Mouse (Mus musculus) liver (tissue): ENCODE data around the gene Nfam1.
"Not testable (repeated sequence)": the region's sequence is repeated elsewhere in the genome, so short reads cannot be mapped to it uniquely, and the experiment has no call there.

Source experiments
- DNase-seq: peaks from one replicate; pipeline ENCODE4 v3.0.0-alpha.2; 2020; ENCODE audit warnings: mixed read lengths

The Nfam1 gene

DNA sequence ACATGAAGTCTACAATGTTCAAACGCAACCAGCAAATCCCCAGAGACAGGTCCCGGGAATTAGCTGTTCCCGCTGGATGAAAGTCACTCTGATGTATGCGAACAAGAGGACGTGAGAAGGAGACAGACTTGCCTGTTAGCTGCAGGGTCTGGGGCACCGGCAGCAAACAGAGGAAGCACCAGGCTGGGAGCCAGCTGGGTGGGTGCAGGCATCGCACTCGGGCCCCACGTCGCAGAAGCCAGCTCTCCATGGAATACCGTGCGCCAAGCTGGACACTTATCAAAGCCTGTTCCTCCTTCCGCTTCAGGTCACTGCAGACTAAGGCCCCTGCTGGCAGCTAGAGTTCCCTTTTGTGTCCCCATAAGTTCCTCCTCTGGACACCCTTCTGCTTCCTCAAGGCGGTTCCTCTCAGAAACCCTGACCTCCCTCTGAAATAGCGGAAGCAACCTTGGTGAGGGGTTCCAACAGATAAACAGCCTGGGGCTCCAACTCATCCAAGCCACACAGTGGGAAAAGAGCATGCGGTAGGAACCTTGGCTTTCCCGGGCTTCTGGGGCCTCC is at the start of gene Nfam1:
Gene Nfam1 (minus strand): TSS at position 326 of the 561 bp plus-strand sequence.
- DNase-seq: no peak

DNA sequence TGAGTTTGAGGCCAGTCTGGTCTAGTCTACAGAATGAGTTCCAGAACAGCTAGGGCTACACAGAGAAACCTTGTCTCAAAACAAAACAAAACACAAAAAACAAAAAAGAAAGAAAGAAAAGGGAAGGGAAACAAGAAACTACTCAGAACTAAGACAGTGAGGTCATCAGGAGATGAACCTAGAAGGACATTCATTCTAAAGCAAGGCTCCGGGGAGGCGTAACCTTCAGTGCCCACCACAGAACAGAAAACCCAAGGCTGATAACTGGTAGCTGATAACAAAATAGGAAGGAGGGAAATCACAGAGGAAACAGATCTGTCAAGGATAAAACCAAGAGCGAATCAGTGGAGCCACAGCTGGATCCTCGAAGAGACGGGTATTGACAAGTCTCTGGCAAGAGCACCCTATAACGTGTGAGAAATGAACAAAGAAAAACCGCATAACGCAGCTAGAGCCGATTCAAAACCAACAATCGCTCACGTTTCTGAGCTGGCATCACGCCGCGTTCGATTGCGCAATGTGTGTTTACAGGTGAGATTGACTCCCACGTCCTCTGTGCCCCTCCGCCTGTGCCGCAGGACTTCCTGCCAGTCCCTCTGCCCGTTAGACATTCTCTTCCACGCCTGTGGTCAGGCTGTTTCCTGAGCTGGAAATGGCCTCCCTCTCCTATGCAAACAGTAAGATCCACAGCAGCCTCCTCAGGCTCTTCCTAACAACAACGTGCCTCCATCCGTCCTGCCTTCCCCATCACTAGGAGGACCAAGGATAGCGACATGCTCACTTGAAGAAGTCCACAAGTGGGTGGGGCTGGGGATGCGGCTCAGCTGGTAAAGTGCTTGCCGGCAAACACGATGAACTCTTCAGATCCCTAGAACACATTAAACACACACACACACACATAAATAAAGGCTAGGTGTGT is 42.8 kb upstream of the Nfam1 start:
- DNase-seq: no peak

DNA sequence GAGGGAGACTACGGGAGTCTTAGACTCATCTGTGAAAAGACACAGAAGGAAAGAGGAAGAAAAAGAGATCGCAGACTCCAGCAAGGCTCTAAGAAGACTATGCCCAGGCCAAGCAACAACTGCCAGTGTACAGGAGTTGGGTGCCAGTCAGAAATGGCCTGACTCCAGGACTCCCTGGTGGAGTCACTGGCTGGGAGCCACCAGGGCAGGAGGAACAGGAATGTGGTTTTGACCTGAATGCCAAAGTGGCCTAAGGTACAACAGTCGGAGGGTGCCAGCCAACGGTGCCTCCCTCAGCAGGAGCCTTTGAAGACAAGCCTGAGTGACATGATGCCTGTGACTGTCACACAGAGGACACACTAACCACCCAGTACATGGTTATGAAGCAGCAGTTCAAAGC is 41.1 kb upstream of the Nfam1 start:
- DNase-seq: no peak

DNA sequence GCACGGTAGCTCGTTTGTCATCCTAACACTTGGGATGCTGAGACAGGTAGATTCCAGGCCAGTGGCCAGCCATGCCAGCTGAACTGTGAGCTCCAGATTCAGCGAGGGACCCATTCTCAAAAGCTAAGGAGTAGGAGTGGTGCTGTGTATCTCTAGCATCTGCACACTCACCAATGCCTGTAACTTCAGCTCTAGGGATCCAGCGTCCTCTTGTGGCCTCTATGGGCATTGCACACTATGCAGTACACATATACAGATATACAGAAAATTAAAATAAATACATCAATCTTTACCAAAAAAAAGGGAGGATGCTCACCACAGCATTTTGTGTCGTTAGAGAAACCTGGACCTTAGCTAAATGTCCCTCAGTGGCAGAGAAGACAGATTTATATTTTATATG is 38.6 kb upstream of the Nfam1 start:
- DNase-seq: no peak

DNA sequence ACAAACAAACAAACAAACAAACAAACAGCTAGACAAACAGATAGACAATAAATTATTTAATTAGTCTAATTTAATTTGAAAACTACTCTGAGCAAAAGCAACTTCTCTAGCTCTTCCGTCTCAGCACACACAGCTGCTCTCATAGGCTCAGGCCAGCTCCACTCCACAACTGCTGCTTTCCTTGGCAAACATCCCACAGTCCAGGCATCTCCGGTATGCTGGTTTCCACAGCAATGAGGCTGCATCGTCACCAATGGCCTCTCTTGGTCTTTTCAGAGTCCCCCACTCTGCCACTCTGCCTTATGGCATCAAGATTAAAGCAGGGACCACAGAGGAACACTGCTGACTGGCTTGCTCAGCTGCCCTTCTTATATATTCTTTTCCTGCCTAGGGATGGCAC is 37.8 kb upstream of the Nfam1 start:
- peak; percentile 20 for DNase-seq

DNA sequence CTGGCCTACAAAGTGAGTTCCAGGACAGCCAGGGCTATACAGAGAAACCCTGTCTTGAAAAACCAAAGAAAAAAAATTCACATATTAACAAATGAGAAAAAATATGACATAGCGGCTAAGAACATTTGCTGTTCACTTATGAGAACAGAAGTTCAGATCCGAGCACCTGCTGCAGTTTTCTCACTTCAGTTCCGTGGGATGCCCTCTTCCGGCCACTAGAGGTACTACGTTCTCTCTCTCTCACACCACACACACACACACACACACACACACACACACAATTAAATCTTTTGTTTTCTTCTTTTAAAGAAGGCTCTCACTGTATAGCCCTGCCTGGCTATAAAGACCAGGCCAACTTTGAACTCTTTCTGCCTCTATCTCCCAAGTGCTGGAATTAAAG is 35.2 kb upstream of the Nfam1 start:
- no peak for DNase-seq

DNA sequence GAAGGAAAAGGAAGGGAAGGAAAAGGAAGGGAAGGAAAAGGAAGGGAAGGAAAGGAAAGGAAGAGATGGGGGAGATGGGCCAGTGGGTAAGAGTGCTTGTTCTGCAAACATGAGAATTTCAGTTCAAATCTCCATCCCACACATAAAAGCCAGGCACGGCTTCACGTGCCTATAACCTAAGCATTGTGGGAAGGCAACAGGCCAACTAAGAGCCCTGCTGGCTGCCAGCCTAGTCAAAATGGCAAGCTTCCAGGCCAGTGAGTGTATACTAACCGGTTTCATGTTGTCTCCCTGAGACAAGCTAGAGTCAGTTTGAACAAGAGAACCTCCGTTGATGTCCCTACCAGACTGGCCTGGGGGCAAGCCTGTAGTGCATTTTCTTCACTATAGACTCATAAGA is 32.4 kb upstream of the Nfam1 start:
- no peak for DNase-seq

DNA sequence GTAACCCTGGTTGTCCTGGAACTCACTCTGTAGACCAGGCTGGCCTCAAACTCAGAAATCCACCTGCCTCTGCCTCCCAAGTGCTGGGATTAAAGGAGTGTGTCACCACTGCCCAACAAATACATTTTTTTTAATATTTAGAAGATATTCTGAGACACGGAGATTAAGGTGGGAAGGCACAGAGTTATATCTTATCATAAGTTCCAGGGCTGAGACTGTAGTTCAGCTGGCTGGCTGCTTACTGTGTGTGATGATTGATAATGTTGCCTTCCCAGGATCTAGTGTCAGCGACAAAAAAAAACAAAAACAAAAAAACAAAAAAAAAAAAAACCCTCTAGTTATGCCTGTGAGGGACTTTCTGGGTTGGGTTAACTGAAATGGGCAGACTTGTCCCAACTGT is 29.5 kb upstream of the Nfam1 start:
- DNase-seq: not testable (repeated sequence)

DNA sequence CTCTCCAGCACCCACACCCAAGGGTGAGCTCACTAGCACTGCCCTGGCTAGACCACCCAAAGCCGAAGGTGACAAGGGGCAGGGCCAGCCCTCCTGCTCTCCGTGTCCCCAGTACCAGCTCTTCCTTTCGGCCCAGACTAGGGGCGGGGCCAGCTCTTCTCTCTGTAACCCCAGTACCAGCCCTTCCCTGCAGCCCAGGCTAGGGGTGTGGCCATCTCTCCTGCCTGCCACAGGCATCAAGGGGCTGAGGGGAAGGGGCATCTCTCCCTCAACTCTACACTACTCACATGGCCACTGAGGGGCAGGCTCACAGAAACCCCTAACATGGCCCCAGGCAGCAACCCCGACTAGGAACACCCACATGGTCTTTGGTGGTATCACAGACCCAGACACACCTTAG is 28.6 kb upstream of the Nfam1 start:
- peak; percentile 52 for DNase-seq

DNA sequence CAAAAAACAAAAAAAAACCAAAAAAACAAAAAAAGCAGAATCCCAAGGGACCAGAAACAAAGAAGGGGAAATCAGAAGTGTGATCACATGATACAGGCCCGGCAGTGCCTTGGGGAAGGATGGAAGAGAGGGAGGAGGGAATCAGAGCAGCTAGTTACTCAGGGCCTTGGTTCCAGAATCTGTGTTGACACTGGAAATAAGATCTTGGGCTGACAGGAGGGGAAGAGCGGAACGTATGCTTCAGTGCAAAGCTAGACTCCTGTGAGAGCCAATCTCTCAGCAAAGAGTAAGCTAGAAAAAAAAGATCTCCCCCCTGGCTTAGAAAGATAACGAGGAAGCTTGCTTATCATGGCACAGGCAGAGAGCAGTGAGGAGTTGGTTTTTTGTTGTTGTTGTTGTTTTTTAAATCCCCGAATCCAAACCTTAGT is 26.1 kb upstream of the Nfam1 start:
- DNase-seq: no peak

DNA sequence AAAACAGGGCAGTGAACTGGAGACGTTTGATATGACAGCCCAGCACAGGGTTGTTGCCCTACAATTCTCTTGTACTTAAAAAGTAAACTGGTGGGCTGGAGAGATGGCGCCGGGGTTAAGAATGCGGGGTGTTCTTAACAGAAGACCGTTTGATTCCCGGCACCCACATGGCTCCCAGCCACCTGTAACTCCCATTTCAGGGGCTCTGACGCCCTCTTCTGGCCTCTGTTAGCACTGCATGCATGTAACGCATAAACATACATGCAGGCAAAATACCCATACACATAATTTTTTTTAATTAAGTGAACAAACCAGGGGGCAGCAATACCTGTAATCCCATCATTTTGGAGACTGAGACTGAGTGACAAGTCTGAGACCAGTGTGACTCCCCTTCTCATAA is 24.4 kb upstream of the Nfam1 start:
- DNase-seq: no peak

DNA sequence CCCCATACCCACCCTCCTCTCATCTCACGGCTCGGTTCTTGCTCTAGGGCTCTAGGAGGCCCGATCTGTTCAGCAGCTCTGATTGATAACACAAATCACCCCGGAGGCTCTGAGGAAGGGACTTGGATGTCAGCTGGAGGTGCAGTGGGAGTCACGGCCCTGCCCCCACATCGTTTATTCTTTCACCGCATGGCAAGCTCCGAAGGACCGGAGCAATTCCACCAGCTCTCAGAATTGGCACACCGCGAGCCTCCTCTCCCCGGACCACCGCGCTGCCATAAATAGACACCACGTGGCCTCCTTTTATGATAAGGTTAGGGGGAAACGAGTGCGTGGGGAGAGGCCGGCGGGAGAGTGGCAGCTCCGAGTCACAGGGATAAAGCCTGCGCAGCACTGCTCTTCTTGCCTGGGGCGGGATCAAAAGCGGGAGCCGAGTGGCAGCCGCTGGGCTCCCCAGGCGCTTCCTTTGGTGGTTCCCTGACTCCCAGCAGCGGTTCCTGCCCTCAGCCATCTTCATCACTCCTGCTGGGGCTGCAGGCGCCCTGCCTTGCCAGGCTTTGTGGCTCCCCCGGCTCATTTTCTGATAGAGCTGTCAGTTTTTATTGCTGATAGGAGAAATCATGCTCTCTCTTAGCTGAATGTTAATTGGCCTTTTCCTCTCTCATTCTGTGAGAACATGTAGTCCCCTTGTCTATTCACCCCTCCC is 23.4 kb upstream of the Nfam1 start:
- peak; percentile 23 for DNase-seq

DNA sequence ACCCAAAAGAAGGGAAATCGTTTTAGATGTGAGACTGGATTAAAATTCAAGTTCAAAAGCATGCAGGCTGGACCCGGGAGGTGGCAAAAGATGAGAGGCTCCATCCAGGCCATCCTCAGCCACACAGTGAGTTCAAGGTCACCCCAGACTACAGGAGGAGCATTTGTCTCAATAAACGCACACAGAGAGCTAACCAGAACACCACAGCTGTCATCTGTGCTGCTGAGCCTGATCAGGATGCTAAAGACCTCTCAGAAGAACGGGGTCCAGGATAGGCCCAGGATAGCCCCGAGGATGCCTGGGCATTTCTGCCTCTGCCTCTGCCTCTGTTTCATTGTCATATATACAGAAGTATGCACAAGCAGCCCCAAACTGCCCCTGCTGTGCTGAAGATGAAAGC is 22.5 kb upstream of the Nfam1 start:
- no peak for DNase-seq

DNA sequence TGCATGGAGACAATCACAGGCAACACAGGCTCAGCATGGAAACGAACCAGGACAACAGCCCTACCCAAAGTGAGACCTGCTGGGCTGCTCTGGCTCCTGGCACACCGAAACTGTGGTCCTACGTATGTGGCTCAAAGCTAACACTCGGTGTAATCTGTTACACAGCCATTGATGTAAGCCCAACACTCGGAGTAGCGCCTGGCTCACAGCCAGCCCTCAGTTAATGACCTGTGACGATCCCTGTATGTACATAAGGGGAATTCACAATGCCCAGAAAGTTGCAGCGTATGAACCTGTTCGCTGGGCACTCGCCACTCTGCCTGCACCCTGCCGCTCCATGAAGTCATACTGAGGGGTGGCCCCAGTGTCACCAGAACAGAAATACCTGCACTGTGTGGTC is 20.2 kb upstream of the Nfam1 start:
- no peak for DNase-seq

DNA sequence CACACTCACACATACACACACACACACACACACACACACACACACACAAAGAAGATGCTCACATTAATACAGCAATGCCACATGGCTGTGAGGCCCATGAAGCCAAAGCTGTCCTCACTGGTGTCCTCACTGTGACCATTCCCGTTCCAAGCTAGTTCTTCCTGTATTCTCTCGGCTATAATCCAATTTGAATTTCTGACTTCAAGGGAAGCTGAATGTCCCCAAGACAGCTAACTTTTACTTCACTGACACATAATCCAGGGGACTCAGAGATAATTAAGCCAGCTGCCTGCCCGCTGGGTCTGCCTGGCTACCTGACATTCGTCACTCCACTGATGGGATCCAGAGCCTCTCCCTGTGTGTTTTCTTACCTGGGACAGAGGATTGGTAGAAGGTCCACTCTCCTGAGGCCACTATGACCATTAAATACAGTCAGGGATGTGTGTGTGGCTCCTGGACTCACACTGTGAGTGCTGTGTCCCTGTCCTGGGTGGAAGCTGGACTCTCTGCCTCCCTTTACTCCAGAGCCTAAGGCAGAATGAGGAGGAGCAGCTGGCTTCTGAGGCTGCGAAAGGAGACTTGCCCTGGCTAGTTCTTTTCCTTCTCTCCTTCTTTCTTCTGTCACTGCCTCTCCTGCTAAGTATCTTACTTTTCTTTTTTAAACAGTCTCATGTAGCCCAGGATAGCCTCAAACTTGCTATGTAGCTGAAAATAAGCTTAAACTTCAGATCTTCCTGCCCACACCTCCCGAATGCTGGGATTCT is 19.4 kb upstream of the Nfam1 start:
- DNase-seq: no peak

DNA sequence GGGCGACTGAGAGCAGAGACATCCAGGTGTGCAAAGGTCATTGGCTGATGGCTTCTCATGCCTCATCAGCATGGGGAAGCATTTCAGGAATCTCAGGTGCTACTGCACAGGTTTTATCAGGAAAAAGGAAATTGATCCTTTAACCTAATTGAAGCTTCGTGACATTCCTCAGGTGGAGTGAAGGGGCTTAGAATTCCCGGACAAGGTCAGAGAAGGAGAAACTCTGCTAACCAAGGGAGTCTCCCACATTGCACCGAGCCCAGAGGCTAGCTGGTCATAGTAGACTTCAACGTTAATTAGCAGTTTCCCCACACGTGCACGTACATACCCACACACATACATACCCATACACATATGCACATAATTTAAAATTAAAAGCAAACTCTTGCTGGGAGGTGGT is 13.6 kb upstream of the Nfam1 start:
- DNase-seq: no peak

DNA sequence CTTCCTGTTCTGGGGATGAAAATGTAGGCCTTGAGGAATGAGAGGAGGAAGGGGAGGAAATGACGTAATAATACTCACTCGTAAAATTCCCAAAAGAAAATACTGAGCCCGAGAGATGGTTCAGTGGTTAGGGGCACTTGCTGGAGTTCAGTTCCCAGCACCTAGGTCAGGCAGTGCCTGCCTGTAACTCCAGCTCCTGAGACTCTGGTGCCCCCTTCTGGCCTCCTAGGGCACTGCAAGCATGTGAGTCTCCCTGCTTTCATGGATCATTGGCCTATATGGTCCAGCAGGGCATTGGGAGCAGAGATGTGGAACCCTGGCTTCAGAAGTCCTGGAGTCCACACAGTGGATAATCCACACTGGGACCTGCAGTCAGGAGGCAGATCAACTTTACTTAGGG is 13.2 kb upstream of the Nfam1 start:
- peak; percentile 33 for DNase-seq

DNA sequence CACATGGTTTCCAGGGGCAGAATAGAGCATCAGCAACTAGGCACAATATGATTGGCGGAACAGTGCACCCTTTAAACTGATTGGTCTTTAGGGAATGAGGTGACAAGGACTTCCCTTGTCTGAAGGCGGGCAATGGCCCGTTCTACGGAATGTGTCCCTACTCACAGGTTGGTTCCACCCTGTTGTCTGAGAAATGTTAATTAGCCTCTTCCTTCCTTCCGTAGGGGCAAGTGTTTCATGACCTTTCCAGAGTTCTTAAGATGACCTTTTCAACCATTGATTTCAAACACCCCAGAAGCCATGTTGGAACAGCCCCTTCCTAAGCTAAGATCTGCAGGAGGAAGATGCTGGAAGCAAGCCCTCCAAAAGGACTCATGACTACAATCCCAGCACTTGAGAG is 12.5 kb upstream of the Nfam1 start:
- not testable (repeated sequence) for DNase-seq

DNA sequence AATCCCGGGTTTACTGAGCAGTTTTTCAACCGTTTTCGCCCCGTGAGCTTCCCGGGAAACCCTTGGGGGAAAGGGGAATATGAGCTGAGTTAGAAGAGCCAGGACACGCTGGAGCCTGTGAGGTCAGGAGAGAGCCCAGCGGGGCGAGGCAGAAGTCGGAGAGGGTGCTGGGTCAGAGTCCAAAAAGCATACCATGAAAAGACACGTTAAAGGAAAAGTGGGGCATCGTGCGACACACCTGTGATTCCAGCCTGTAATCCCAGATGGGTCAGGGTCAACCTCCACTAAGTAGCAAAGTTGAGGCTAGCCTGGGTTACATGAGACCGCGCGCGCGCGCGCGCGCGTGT is 10.2 kb upstream of the Nfam1 start:
- no peak for DNase-seq

DNA sequence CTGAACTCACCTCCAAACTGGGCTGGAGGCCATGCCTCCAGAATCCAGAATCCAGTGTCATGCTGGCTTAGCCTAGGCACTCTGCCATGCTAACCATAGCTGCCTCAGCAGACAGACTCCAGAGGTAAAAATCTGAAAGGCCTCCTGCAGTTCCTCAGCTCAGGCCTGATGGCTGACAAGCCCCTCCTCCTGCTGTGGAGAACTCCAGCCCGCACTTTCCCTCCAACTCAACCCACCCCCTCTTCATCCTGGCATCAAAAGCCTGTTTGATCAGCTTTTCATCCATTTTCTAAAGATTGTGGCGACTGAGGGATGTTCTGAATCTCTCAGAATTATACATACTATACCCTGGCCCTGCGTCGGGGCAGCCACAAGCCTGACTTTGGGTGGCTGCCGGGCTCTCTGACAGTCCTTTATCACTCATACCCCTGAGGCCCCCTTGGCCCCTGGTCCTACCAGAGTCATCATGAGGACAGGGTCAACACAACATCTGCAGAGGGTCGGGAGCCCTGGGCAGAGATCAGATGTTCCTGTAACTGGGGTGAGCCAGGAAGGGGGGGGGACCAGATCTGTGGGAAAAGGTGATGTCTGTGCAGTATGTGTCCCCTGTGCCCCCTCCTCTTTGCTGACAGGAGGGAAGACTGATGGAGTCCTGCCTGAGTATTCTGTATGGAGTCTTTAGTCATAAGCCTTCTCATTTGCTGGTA is 9.7 kb upstream of the Nfam1 start:
- no peak for DNase-seq

DNA sequence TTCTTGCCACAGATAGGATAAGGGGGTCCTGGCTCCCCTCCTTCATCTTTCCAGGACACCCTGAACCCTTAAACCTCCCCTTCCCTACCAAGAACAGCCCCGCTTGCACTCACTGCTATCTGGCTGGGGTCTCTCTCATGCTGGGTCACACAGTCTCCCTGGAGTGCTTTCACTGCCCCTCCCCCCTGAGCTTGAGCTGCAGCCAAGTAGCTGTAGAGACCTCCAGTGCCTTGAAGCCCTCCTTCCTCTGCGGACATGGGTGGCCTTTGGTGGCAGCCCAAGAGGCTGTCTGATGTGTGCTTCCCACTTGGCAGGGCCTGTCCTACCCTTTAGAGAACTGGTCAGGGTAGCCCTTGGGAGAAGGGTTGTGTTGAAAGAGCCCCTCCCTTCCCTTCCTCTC is 7.0 kb upstream of the Nfam1 start:
- no peak for DNase-seq

DNA sequence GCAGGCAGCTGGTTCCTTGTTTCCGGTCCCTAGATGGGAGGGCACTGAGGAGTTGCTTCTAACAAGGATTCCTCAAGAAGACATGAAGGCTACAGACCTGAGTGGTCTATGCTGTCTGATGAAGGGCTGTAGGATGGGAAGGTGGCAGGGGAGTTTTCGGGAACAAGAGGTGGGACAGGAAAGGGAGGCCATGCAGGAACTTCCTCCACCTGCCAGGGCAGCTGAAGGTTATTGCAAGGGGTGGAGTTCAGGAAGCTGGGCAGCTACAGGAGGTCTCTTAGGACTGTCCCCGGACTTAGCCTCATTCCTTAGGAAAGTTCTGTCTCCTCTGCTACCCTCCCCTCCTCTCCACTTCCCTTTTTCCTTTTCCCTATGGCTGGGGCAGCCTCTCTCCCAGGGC is 5.7 kb upstream of the Nfam1 start:
- no peak for DNase-seq
